Mouse (Mus musculus): ENCODE data around the gene Retreg2.

Retreg2 gene

DNA sequence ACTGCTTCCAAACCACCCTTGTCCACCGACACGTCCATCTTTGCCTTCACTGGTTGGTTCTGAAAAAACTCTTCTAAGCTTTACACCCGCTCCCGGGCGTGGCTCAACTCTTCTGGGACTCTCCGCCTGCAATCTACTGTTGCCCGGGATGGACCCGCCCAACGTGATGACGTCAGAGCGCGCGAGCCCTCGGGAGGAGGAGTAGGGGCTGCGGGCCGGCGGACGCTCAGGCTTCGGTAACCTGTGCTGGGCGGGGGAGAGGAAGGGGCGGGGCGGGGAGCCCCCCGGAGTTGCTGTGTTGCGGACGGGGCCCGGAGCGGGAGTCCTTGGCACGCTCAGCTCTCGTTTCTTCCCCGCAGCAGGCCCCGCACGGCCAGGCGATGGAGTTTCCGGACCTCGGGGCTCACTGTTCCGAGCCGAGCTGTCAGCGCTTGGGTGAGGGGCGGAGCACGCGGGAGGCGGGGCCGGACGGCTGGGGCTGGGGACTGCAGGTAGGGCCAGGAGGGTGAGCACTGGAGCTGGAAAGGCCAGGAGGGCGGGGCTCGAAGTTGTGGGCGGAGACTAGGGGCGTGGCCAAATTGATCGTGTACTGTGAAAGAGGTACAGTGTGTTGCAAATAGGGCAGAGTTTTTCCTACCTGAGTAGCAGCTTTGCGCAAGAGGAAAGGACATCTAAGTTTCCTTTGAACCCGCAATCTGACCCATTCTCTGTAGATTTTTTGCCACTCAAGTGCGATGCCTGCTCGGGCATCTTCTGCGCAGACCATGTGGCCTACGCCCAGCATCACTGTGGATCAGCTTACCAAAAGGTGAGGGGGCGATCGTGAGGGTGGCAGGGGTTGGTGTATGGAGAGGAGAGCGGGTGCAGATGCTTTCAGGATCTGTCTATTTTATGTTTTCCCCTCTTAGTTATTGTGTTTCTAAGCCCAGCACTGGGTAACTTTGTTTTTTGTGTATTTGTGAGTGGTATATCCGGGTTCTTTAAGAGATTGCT, 26.2 kb downstream of the Retreg2 start, which contains the start of gene Zfand2b:
TSS of gene Zfand2b (plus strand) at position 175 of the 993 bp plus-strand sequence.
- DNase-seq (ENCODE audit: low read depth, low spot score) = peak; percentile 85

- no peak for DNase-seq (ENCODE audit: low read depth, low spot score)
These were observed 36.9 kb downstream of the Retreg2 start for GRCm38 (mm10) chr1:75179334-75180104.

GRCm38 (mm10) chr1:75180105-75180590, 37.6 kb downstream of the Retreg2 start, which contains the start of gene Abcb6:
Gene Abcb6, minus strand, starts transcription at chr1:75180392.
- peak; percentile 70 for DNase-seq (ENCODE audit: low read depth, low spot score)

GRCm38 (mm10) chr1:75180741-75181140, 38.2 kb downstream of the Retreg2 start:
- no peak for DNase-seq (ENCODE audit: low read depth, low spot score)

DNA sequence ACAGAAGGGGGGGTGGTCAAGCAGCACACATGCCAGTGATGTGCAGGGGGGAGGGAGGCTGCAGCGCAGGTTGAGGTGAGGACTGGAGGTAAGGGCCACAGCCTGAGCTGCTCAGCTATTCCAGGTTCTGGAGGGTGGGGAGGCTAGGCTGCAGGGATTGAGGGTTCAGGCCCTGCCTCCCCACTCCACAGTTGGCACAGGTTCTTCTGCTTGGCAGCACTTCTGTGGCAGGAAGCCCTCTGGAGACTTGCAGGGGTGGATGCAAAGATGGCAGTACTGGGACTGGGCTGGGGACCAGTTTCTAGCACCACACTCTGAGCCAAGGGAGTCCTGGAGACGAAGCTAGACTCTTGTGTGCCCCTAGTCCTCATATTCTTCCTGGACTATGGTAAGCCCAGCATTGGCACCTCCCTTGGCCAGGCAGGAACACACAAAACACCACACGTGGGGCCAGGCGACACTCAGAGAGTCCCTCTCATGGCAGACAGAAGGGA, 38.8 kb downstream of the Retreg2 start:
- no peak for DNase-seq (ENCODE audit: low read depth, low spot score)

GRCm38 (mm10) chr1:75182160-75182559, 39.6 kb downstream of the Retreg2 start:
- no peak for DNase-seq (ENCODE audit: low read depth, low spot score)

- no peak for DNase-seq (ENCODE audit: low read depth, low spot score)
These were observed 42.9 kb downstream of the Retreg2 start for GRCm38 (mm10) chr1:75185495-75185894.

GRCm38 (mm10) chr1:75187126-75187525, 44.5 kb downstream of the Retreg2 start:
- DNase-seq (ENCODE audit: low read depth, low spot score) = no peak

DNA sequence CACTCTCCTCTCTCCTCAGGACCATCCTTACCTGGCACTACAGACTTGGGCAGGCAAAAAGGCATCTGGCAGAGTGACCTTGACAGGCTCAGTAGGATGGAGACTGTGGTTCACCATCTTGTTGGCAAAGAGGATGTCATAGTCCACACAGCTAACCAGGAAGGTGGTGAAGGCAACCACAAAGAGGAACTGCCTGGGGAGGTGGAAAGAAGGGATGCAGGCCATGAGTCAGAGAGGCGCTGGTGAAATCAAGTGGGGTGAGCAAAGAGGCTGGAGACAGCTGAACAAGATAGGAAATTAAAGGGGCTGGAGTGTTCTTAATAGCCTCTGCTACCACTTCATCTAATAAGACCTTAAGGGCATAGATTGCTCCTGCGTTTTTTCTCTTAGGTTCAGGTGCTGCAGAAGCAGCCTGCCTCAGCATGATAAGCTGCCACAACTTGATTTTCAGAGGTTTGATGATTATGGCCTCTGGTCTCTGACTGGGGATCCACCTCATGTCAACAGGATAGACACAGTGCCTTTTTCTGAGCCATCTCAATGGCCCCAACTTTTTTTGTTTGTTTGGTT, 45.4 kb downstream of the Retreg2 start:
- DNase-seq (ENCODE audit: low read depth, low spot score) = no peak

DNA sequence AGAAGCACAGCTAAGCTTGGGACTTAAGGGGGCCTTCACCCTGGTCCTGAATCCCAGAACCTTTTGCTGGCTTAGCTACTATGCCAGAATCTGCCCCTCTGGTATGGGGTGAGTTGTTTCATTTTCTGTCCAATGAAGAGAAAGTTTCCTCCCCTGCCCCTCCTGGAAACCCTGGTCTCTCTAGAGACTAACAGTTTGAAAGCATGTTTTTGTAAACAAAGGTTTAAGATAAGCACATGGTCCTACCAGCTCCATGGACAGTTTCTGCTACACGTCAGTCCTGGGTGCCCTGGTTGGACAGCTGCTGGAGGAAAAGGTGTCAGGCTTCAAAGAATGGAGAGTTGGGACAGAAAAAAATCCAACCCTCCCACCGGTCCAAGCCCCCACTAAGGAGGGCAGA, 48.0 kb downstream of the Retreg2 start:
- DNase-seq (ENCODE audit: low read depth, low spot score) = no peak

- DNase-seq (ENCODE audit: low read depth, low spot score) = no peak
These were observed 48.7 kb downstream of the Retreg2 start for GRCm38 (mm10) chr1:75191258-75191621.

- DNase-seq (ENCODE audit: low read depth, low spot score) = peak; percentile 91
These were observed 49.2 kb downstream of the Retreg2 start, which contains the start of the genes Ankzf1 and Atg9a for GRCm38 (mm10) chr1:75191622-75192402. Gene Ankzf1, plus strand, starts transcription at chr1:75192151. Gene Atg9a, minus strand, starts transcription at chr1:75192196.

DNA sequence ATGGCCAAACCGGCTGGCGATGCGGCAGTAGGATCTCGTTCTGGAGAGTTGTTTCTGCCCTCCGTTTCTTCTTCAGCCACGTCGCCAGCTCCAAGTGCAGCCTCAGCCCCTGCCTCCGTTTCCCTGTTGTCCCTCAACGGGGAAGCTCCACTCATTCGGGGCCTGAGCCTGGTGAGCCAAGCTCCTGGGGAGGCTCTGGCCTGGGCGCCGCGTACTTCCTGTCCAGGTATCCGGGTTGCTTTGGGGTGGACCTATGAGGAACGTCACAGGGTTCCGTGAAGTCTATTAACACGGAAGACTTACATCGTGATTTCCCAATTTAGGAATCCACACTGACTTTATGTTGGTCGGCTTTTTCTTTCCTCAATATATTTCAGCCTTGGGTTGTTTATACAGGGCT, 49.9 kb downstream of the Retreg2 start:
- DNase-seq (ENCODE audit: low read depth, low spot score) = no peak

Data from retina, adult 2 months (tissue).